Mouse (Mus musculus): ENCODE results near the gene D630023F18Rik.
A peak's percentile ranks its signal among the peaks of the same experiment; 100 is the strongest.

D630023F18Rik gene

DNA sequence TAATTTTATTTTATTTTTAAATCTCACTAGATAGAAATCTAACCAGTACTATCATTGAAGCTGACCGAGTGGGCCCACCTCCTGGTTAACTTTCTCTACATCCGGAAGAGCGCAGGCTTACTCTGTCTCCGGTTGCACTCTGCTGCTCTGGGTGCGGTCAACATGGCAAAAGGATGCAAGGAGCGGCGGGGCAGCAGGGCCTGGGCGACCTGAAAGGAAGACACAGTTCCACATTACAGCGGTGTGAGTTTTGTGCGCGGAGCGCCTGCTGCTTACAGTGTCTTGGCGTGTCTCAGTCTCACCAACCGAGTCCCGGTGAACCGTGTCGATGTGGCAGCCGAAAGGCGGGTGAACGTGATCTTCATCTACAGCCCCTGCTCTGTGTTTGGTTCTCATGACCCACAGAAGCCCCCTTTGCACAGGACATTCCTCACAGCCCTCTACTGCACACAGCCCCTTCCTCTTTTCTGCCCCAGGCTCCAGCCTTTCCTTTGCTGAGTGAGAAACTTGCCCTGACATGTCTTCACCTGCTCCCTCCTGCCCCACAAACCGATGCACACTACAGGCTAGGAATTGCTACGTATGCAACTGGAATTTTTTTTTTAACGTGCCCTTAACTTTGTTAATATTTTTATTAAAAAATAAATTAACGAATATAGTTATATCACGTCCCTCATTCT lies 13.1 kb downstream of the D630023F18Rik start:
- DNase-seq (ENCODE audit: low spot score): no peak

DNA sequence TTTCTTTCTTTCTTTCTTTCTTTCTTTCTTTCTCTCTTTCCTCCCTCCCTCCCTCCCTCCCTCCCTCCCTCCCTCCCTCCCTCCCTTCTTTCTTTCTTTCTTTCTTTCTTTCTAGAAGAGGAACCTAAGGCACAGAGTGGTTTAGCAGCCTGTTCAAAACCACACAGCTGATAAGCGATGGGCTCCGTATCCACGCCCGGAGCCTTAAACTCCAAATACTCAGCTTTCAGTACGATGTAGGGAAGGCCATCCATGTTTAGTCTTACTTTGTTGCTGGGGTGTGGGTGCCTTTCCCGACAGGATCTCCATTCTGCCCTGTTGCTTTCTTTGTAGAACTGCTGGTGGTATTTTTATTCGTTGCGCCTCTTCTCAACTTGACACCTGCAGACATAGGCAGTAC lies 13.8 kb downstream of the D630023F18Rik start:
- no peak for DNase-seq (ENCODE audit: low spot score)

DNA sequence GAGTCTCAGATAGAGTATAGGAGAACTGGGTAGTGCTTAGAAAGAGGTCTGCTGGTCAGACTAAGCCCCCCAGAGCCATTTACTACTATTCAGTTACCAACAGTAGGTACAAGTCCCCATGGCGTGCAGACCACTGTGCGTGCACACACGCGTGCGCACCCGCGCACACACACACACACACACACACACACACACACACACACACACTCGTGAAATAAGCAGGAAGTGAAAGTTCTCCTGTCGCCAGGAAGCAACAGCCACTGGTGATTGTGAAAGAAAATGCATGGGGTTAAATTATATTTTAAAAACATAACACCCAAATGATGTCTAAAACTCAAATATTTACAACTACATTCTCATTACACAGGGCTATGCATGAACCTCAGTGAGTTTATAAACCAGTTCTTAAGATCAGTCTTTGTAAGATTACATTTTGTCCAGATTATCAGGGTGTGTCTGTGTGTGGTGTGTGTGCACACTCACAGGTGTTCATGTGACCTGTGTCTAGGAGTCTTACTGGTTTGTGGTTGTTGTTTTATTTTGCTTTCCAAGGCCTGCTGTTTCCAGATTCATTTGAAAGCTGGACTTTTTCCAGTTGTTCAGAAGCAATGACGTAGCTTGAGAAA lies 15.2 kb downstream of the D630023F18Rik start:
- DNase-seq (ENCODE audit: low spot score): no peak

DNA sequence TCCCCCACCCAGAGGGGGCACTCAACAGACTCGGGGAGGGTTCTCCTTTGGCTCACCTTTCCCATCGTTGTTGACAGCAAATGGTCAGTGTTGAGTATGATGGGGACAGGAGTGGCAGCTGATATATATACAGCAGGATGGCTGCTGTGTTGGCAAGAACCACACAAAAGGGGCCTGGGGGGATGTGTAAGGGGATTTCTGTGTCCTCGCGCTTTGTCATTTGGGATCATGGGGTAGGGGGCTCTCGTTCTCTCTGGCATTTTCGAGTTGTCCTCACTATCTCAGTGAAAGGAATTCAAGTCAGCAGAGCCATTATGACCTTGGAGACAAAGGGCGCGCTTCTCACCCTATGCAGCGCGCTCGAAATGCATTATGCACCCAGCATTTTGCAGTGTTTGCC lies 19.7 kb downstream of the D630023F18Rik start, which contains the start of gene Cryga:
Cryga (minus strand) TSS at position 101 of the 400 bp plus-strand sequence.
- DNase-seq (ENCODE audit: low spot score): no peak

DNA sequence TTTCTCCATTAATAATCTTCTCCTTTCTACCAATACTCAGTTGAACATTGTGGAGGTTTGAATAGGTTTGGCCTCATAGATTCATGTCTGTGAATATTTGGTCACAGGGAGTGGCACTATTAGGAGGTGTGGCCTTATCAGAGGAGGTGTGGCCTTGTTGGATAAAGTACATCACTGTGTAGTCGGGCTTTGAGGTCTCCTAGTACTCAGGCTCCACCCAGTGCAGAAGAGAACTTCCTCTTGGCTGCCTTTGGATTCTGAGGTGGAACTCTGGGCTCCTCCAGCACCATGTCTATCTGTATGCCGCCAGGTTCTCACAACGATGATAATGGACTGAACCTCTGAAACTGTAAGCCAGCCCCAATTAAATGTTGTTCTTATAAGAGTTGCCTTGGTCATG lies 26.1 kb downstream of the D630023F18Rik start:
- DNase-seq (ENCODE audit: low spot score): no peak

DNA sequence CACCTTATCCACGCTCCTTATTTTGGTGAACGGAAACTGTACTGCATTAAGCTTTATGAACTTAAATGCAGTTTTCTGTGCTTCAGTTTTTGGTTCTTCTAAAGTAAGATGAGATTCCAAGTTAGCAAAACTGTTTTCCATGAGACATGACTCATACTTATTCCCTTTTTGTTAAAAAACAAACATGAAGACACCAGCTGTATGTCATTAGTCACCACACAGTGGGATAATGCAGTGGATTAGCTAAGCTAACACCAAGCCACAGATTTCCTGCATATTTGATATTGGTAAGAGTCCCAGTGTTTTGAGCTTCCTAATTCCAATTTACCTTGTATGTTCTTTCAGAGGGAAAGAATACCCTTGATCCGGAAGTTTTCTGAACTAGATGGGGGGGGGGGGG lies 31.4 kb downstream of the D630023F18Rik start:
- DNase-seq (ENCODE audit: low spot score): no peak

DNA sequence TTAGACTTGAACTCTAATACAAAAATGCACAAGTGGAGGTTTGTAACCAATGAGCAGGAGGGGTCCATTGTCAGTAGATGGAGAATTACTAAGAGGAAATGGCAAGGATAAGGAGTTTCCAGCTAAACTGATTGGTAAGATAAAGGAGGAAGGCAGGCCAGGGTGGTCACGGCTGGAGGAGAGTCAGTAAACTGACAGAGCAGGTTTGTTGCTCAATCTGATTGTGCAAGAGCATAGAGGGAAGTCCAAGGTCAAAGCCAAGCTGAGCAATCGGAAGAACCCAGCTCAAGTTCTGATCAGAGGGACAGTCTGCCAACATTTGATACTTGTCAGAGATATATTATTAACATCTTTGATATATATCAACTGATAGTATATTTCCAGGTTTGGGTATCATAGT lies 32.6 kb downstream of the D630023F18Rik start:
- DNase-seq (ENCODE audit: low spot score): peak; percentile 39

DNA sequence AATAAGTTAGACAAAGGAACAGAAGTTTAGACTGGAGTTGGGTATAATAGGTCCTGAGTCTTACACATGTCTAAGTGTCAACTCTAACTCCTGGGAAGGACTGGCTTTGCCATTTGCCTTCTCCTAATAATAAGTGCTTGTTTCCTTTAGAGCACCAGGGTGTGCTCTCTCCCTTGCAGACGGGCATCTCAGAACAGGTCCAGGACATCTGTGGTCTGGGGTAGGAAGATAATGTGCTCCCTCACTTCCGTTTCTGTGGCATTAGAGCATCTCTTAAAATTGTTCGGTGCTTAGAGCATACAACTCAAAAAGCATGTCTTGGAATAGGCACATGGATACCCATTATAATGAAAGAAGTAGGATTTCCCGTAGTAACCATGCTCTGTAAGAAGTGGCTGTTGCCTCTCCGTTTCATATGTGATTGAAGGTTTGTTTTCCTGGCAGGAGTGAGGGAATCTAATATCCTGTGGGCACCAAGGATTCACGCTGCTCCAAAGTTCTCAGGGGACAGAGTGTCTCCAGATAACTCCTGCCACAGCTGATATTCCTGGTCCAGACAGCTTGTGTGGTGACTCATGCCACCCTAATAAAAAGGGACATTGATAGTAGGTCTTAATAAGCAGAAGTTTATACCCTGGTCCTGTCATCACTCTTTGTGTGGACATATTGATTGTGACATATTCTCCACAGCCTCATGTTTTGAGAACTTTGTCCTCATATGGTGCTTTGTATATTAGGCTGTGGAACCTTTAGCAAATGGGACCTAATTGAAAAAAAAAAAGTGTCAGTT lies 34.3 kb downstream of the D630023F18Rik start:
- DNase-seq (ENCODE audit: low spot score): no peak

DNA sequence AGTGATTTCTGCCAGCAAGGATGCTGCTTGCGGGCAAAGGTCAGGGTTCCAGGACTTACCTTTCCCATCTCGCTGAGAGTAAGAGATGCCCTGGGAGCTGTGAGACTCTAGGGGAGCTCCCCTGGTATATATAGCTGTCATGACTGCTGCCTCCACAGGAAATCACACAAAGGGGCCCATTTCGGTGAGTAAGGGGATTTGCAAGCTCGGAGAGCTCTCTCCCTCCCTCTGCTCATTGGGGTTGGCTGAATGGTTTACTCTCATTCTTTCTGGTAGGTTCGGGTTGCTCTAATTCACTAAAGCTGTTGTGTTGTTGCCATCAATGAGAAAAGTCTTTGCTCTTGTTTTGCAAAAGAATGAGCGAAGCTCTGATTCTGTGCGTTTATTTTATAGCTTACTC lies 40.8 kb downstream of the D630023F18Rik start, which contains the start of gene Crygb:
Crygb (minus strand) TSS at position 101 of the 400 bp plus-strand sequence.
- DNase-seq (ENCODE audit: low spot score): no peak

DNA sequence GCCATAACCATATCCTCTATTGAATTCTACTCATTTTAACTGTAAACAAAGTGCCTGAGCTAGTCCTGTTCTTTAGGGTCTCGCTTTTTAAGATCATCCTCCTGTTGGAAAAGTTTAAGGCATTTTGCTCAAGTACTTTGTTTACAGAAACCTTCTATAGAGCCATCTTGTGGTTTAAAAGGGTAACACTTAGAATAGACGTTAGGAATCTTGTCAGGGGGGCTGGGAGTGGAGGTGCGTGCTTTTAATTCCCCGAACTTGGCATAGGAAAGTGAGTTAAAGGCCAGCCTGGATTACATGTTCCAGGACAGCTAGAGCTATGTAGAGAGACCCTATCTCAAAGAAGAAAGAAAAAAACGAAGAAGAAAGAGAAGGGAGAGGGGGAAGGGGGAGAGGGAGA lies 47.4 kb downstream of the D630023F18Rik start:
- DNase-seq (ENCODE audit: low spot score): no peak

DNA sequence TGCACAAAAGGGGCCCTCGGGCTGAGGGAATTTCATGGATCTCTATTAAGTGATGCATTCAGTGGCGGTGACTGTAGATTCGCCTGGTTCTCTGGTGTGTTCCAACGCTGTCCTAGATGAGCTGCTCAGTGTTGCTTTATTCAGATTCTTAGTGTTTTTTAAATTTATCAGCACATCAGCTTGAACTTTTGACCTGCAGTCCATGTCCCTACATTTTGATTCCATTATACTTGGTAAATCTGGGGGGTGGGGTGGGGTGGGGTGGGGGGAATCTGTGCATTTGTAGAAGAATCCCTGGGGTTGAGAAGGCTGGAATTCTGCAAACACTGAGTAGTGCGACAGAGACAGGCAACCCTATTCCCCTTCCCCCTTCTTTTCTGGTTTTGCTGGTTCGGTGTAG lies 49.4 kb downstream of the D630023F18Rik start, which contains the start of gene Crygc:
Crygc (minus strand) TSS at position 101 of the 400 bp plus-strand sequence.
- no peak for DNase-seq (ENCODE audit: low spot score)

DNA sequence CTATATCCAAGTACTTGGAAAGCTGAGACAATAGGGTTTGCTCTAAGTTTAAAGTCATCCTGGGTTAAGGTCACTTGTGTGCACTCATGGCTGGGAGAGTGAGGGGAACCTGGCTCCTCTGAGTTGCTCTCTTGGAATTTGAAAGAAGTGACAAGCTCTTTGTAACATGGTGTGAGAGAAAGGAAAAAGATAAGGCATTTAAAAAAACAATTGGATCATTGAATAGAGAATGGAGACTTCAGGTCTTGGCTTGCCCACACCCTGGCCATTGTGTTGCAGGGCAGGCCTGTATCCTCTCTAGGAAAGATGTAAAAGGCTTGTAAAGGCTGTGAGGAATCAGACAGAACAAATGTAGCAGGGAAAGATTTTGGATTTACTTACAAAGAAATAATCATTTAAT lies 55.2 kb downstream of the D630023F18Rik start:
- DNase-seq (ENCODE audit: low spot score): no peak

DNA sequence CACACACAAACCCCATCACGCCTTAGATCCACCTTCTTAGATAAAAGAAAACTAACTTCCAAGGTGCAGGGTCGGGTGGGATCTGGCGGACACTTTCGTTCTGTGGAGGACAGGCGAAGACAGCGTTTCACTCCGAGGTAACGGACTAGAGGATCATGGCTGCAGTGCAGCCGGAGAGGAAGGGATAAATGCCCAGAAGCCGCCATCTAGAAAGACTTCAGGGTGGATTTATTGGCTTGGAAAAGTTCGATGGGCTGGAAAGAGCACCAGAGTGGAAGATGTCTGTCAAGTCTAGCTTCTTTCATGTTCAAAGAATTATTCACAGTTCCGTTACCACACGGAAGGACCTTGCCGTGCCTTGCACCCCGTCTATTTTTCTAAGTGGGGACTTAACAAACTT lies 58.8 kb downstream of the D630023F18Rik start:
- DNase-seq (ENCODE audit: low spot score): no peak

DNA sequence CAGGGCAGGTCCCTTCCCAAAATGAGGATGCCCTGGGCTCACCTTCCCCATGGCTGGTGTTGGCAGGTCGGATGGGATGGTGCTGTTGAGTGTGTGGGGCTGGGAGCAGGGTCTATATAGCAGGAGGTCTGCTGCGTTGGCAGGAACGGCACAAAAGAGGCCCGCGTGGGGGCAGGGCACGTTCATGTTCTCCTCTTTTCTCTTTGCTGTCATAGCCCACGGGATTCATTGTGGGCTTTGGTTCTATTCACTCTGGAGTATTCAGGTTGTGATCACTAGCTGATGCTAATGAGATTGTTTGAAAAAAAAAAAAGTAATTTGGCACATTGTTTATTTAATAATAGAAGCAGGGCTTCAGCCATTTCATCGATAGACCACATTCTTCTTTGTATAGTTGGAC lies 59.7 kb downstream of the D630023F18Rik start, which contains the start of gene Crygd:
Crygd (minus strand) TSS at position 101 of the 400 bp plus-strand sequence.
- DNase-seq (ENCODE audit: low spot score): no peak
